Mouse (Mus musculus) heart, postnatal 0 days (tissue): ENCODE data around the gene Erv3. TPM values are rescaled to one million over a fixed set of nuclear protein-coding genes. Genes with fewer than 3 reads are reported as not detected.

Experiments used
- ATAC-seq: fragments of 200-750 bp; cut with Nextera tagmentation; 2 replicates; pipeline ENCODE4 v1.8.0; 2017; ENCODE audit warnings: low read depth, moderate number of reproducible peaks, moderate library complexity; ENCODE audit not compliant: insufficient read depth
- DNase-seq: peaks from one replicate; pipeline ENCODE4 v3.0.0-alpha.2; 2016; ENCODE audit warnings: low spot score
- H3K27ac ChIP-seq: fragments of 300-500 bp; sonication (generic); 2 replicates; pipeline ENCODE4 v1.5.1; 2014; ENCODE audit warnings: low read depth, mild to moderate bottlenecking
- H3K27me3 ChIP-seq: fragments of 300-500 bp; sonication (generic); 2 replicates; pipeline ENCODE4 v1.6.1; 2014; ENCODE audit warnings: low read length, mixed read lengths; ENCODE audit not compliant: control insufficient read depth, insufficient read depth
- H3K36me3 ChIP-seq: fragments of 300-500 bp; sonication (generic); replicated peaks from 2 replicates; pipeline ENCODE4 v1.6.1; 2014; ENCODE audit warnings: low read length, mixed read lengths; ENCODE audit not compliant: control insufficient read depth, insufficient read depth
- H3K4me1 ChIP-seq: fragments of 300-500 bp; sonication (generic); 2 replicates; pipeline ENCODE4 v1.6.1; 2014; ENCODE audit warnings: antibody characterized with exemption; ENCODE audit not compliant: control insufficient read depth, insufficient read depth
- H3K4me2 ChIP-seq: fragments of 300-500 bp; sonication (generic); 2 replicates; pipeline ENCODE4 v1.6.1; 2014; ENCODE audit warnings: low read depth, mild to moderate bottlenecking, low read length, moderate library complexity
- H3K4me3 ChIP-seq: fragments of 300-500 bp; sonication (generic); 2 replicates; pipeline ENCODE4 v1.5.1; 2014; ENCODE audit warnings: low read depth, low read length
- H3K9ac ChIP-seq: fragments of 300-500 bp; sonication (generic); replicated peaks from 2 replicates; pipeline ENCODE4 v1.6.1; 2014; ENCODE audit warnings: low read depth, low read length, mixed read lengths
- H3K9me3 ChIP-seq: fragments of 300-500 bp; sonication (generic); replicated peaks from 2 replicates; pipeline ENCODE4 v1.6.1; 2016; ENCODE audit warnings: low read length; ENCODE audit not compliant: control insufficient read depth
- CTCF ChIP-seq: IDR thresholded peaks from 2 replicates; pipeline ENCODE4 v1.5.1; 2016; ENCODE audit warnings: antibody characterized with exemption, control low read depth, low read depth
- EP300 ChIP-seq: IDR thresholded peaks from 2 replicates; pipeline ENCODE4 v1.6.1; 2016; ENCODE audit warnings: antibody characterized with exemption, low read depth
- WGBS: fragments of 180-500 bp; shearing (Covaris S2); extraction: QIAGEN DNeasy Blood & Tissue Kit; methylation state at CpG from one replicate; pipeline ENCODE4 v1.1.7; 2014; 5-methylcytosine and 5-hydroxymethylcytosine counted together
- polyA plus RNA-seq: library from polyadenylated mRNA; unstranded; fragments of >200 nt; fragmentation: Nextera tagmentation; extraction: Ambion mirVana; gene quantifications from 2 replicates; pipeline ENCODE4 v1.2.1, GENCODE M21; 2015
- total RNA-seq: library from RNA; depleted of rRNA; stranded (reverse); fragments of >200 nt; gene quantifications from 2 replicates; pipeline ENCODE4 v1.2.3, GENCODE M21; 2014; ENCODE audit warnings: low replicate concordance; rRNA removed

Erv3 gene
- total and polyA plus RNA-seq, 2 experiments from 2014 or later, result not detected

GRCm38 (mm10) chr2:131803801-131804200 is 55.7 kb downstream of the Erv3 start:
- H3K9me3 ChIP-seq, result no peaks in the 10 kb centered on the region
- no peak for TF ChIP-seq CTCF
- no peak for TF ChIP-seq EP300
- H3K4me2 ChIP-seq, result no peak overlapping the region
- H3K27me3 ChIP-seq, result no peaks in the 10 kb centered on the region
- 59% methylated on average over 3 of the region's 3 CpGs for WGBS
- no peak overlapping the region for H3K9ac ChIP-seq
- H3K4me3 ChIP-seq, result no peak overlapping the region
- no peaks in the 10 kb centered on the region for H3K36me3 ChIP-seq
- H3K27ac ChIP-seq, result no peak overlapping the region
- no peak for DNase-seq
- H3K4me1 ChIP-seq, result no peaks in the 10 kb centered on the region
- ATAC-seq, result no peak

Other genes starting within 250 kb of the Erv3 start
- 139 and 157 TPM in 2 replicates for gene Prnp, start 50.2 kb upstream of the Erv3 start, total RNA-seq
- 90.6 and 91.7 TPM in 2 replicates for gene Prnp, start 50.2 kb upstream of the Erv3 start, polyA plus RNA-seq
- not detected in 2 replicates for gene Prn, start 50.2 kb upstream of the Erv3 start, total RNA-seq
- not detected in 2 replicates for gene Prn, start 50.2 kb upstream of the Erv3 start, polyA plus RNA-seq
- gene Prnd, start 91.1 kb upstream of the Erv3 start, total RNA-seq, result 8.1 and 9.5 TPM in 2 replicates
- gene Prnd, start 91.1 kb upstream of the Erv3 start, polyA plus RNA-seq, result 16.6 and 18.6 TPM in 2 replicates
- gene Rassf2, start 170.5 kb upstream of the Erv3 start, total RNA-seq, result 3.7 and 5.2 TPM in 2 replicates
- gene Rassf2, start 170.5 kb upstream of the Erv3 start, polyA plus RNA-seq, result 2.6 and 2.7 TPM in 2 replicates